Mouse (Mus musculus) cortical plate, adult 2 months (tissue): Measurements from ENCODE around the gene Tbc1d7.

Experiments used
- CTCF ChIP-seq: fragments of 200-500 bp; IDR thresholded peaks from 2 replicates; pipeline ENCODE4 v1.5.1; 2011; ENCODE audit warnings: mild to moderate bottlenecking, control low read depth, low read length; ENCODE audit not compliant: insufficient read depth; ENCODE audit errors: extremely low read depth
- POLR2A ChIP-seq: fragments of 200-500 bp; IDR thresholded peaks from 2 replicates; pipeline ENCODE4 v1.6.1; 2011; ENCODE audit warnings: mild to moderate bottlenecking, low read length, control low read depth; ENCODE audit not compliant: insufficient read depth; ENCODE audit errors: extremely low read depth

DNA sequence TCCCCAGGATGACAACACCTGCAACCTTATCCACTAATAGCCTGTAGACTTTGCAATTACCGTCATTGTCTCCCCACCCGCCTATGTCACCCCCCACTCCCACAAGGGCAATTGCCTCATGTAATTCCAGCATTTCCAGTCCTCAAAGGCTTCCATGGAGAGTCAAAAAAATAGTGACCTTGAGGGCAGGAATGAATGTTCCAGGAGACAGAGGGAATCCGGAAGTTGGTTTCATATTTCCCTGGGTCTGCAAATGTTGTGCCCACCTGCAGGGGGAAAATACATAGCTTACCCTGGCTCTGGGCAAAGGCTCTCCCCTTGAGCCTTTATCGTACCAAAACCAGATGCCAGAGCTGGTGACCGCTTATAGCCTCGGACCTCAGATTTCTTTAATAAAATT is 41.1 kb downstream of the Tbc1d7 start:
- TF ChIP-seq CTCF (no peak), POLR2A (no peak)
